Mouse (Mus musculus): ENCODE data around the gene Acr.
A peak's percentile ranks its signal among the peaks of the same experiment; 100 is the strongest.

Acr gene

GRCm38 (mm10) chr15:89568114-89568513 is at the start of gene Acr:
TSS of gene Acr (plus strand) at chr15:89568326.
- DNase-seq = no peak

DNA sequence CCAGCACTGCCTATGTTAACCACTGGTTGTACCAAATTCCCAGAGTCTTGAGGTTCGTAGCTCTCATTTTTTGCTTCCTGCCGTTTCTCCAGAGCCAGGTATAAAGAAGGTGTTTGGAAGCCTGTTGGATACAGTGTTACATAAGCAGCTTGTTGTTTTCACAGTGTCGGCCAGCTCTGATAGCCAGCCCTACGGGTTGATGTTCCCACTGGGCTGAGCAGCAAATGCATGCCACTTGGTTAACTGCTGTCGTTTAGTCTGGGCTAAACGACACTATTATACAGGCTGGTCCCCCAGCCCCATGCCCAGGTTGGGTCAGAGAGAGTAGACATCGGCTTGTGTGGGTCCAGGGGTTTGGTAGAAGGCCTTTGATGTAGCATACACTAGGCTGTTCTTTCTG is 46.2 kb upstream of the Acr start:
- no peak for DNase-seq

- peak in 1 of 2 experiments; percentile 37 for DNase-seq
Observed at GRCm38 (mm10) chr15:89522566-89523282, 45.4 kb upstream of the Acr start.

GRCm38 (mm10) chr15:89523283-89523832 is 44.8 kb upstream of the Acr start:
- DNase-seq = no peak

- DNase-seq = no peak
Observed at GRCm38 (mm10) chr15:89524001-89524571, 44.0 kb upstream of the Acr start.

DNA sequence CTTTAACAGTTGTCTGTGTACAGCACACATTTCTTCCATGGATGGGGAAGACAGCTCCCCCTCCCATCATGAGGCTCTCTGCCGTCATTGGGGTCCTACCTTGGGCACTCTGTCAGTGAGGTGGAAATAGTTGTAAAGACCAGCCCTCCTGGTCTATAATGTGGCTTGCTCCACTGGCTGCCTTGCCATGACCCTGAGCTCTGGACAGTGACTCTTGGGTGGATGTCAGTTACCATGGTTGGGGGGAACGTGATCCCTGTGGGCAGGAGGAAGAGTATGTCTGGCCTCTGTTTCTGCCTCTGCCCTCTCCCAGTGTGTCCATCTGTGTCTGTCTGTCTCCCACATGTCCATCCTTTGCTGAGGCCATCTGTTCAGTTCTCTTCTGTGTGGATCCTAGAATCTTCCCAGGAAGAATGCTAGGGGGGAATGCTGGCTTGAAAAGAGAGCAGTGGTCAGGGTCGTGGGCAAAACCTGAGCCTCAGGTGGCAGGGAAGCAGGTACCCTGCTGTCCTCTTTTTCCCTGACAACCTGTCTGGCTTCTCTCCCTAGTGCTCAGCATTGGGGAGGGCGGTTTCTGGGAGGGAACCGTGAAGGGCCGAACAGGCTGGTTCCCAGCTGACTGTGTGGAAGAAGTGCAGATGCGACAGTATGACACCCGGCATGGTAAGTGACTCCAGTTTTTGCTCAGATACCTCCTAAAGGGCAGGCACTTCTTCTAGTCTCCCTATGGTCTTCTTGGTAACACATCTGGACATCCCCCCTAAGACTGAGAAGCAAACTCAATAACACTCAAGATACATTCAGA is 43.3 kb upstream of the Acr start:
- no peak for DNase-seq

GRCm38 (mm10) chr15:89525464-89525863 is 42.7 kb upstream of the Acr start:
- DNase-seq = no peak

GRCm38 (mm10) chr15:89525896-89526295 is 42.2 kb upstream of the Acr start:
- peak in 1 of 2 experiments; percentile 35 for DNase-seq

- DNase-seq = no peak
Observed at GRCm38 (mm10) chr15:89526776-89527325, 41.3 kb upstream of the Acr start.

- DNase-seq = no peak
Observed at GRCm38 (mm10) chr15:89527466-89527865, 40.7 kb upstream of the Acr start.

GRCm38 (mm10) chr15:89528201-89528850 is 39.8 kb upstream of the Acr start:
- no peak for DNase-seq

GRCm38 (mm10) chr15:89528923-89529322 is 39.2 kb upstream of the Acr start:
- no peak for DNase-seq

DNA sequence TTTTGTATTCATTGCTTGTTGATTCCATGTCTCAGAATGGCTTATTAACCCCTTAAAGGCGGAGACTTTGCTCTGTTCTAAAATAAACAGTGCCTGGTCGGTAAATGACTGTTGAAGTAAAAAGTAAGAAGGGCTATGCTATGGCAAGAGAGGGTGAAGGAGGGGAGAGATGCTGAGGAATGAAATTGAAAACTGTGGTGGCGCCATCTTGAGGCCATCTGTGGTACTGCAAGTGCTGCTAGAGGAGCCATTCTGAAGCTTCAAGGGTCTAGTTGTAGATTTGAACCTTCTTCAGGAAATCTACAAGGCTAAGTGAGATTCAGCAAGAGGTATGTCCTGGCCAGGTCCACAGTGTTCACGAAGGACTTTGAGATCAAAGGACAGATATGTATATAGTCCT is 37.8 kb upstream of the Acr start:
- peak in 1 of 2 experiments; percentile 75 for DNase-seq

GRCm38 (mm10) chr15:89531399-89531798 is 36.7 kb upstream of the Acr start:
- DNase-seq = no peak

GRCm38 (mm10) chr15:89532026-89532923 is 35.9 kb upstream of the Acr start:
- DNase-seq = no peak

DNA sequence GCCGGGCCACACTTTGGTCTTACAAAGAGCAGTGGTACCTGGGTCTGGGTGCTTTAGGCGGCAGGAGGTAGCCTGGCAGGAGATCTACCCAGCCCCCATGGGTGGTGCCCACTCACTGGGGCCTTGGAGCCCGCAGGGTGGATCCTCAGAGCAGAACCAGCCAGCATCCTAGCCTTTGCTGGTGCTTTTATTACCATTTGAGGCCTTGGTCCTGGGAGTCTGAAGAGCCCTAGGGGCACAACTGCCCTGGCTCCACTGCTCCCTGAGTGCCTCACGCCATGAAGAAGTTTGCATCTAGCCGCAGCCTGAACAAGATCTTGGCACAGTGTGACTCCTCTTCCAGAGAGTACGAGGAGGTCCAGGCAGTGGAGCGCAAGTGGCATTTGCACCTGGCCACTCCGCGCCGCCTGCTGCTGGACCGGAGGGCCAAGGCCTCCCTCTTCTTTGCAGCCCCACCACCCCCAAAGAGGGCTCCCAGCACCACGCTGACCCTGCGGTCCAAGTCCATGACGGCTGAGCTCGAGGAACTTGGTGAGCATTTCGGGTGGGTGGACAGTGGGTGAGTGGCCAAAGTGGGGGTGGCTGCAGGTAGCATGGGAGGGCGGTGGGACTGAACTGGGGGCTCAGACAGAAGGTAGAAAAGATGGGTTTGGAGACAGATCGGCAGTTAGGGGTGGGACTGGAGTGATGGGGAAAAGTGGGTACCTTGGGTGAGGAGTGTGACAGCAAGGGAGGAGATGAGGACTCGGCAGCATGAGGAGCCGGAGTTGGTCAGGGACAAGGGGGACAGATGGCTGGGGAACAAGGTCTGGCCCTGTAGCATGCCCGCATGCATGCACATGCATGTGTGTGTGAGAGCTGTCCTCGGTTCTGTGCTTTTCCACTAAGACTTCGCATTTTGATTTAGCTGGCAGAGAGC is 34.9 kb upstream of the Acr start:
- DNase-seq = no peak

- no peak for DNase-seq
Observed at GRCm38 (mm10) chr15:89533843-89534207, 34.3 kb upstream of the Acr start.

DNA sequence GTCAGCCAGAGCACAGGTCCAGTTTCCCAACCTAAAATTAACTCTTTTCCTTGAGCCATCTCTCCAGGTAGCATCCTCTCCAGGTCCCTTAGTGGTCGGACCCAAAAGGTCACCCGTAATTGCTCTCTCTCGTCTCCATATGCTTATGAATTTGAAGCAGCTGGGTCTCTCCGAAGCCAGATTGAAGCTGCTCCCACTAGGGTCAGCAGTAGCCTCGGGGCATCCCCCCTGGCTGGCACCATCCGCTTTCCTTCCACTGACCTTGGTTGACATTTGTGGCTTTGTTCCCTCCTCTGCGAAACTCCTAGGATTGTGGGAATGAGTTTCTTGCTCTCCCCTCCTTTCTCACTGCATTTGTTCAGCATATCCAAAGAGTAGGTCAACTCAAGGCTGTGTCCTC is 24.0 kb upstream of the Acr start:
- no peak for DNase-seq

- DNase-seq = no peak
Observed at GRCm38 (mm10) chr15:89547321-89547720, 20.8 kb upstream of the Acr start.

- DNase-seq = no peak
Observed at GRCm38 (mm10) chr15:89547824-89548601, 20.1 kb upstream of the Acr start.

Measured in kidney, postnatal 25 days (tissue).